Mouse (Mus musculus): ENCODE measurements around the gene Syde1.

The Syde1 gene

GRCm38 (mm10) chr10:78540943-78541342 lies 50.8 kb downstream of the Syde1 start:
- no peak for TF ChIP-seq GATA4 (IDR thresholded peaks at IDR 0.05; ENCODE audit: insufficient replicate concordance, low read length)
